Mouse (Mus musculus) thymus, postnatal 0 days (tissue): ENCODE data around the gene Rnf10. TPM values are rescaled to one million over a fixed set of nuclear protein-coding genes. Genes with fewer than 3 reads are reported as not detected.

Source experiments
- DNase-seq: peaks from one replicate; pipeline ENCODE4 v3.0.0-alpha.2; 2015; ENCODE audit warnings: low spot score
- polyA plus RNA-seq: library from polyadenylated mRNA; unstranded; fragments of >200 nt; fragmentation: Nextera tagmentation; extraction: Ambion mirVana; gene quantifications from 2 replicates; pipeline ENCODE4 v1.2.1, GENCODE M21; 2015

Gene Rnf10
- polyA plus RNA-seq, 1 experiment from 2014 or later: 98.7 TPM

- no peak for DNase-seq
These were observed 5.4 kb upstream of the Rnf10 start for GRCm38 (mm10) chr5:115278053-115278452.

GRCm38 (mm10) chr5:115275998-115276397 lies 3.3 kb upstream of the Rnf10 start:
- peak; percentile 49 for DNase-seq

- DNase-seq: no peak
These were observed 2.1 kb upstream of the Rnf10 start for GRCm38 (mm10) chr5:115274771-115275170.

GRCm38 (mm10) chr5:115274353-115274752 lies 1.7 kb upstream of the Rnf10 start:
- no peak for DNase-seq

- DNase-seq: no peak
These were observed 944 bp upstream of the Rnf10 start for GRCm38 (mm10) chr5:115273549-115274135.

GRCm38 (mm10) chr5:115271931-115272811 lies 527 bp downstream of the Rnf10 start:
- DNase-seq: peak; percentile 47

- no peak for DNase-seq
These were observed 2.7 kb downstream of the Rnf10 start for GRCm38 (mm10) chr5:115269969-115270368.

GRCm38 (mm10) chr5:115268266-115268665 lies 4.4 kb downstream of the Rnf10 start:
- DNase-seq: no peak

GRCm38 (mm10) chr5:115267469-115268045 lies 5.1 kb downstream of the Rnf10 start:
- no peak for DNase-seq

- no peak for DNase-seq
These were observed 5.8 kb downstream of the Rnf10 start for GRCm38 (mm10) chr5:115266787-115267468.

- DNase-seq: no peak
These were observed 6.4 kb downstream of the Rnf10 start for GRCm38 (mm10) chr5:115266340-115266739.

GRCm38 (mm10) chr5:115262502-115263291 lies 10.0 kb downstream of the Rnf10 start:
- DNase-seq: no peak

GRCm38 (mm10) chr5:115261880-115262279 lies 10.8 kb downstream of the Rnf10 start:
- DNase-seq: no peak

- no peak for DNase-seq
These were observed 11.6 kb downstream of the Rnf10 start for GRCm38 (mm10) chr5:115261141-115261540.

- no peak for DNase-seq
These were observed 12.3 kb downstream of the Rnf10 start for GRCm38 (mm10) chr5:115260356-115260755.

GRCm38 (mm10) chr5:115256909-115257546 lies 15.7 kb downstream of the Rnf10 start:
- DNase-seq: no peak

GRCm38 (mm10) chr5:115255472-115255871 lies 17.2 kb downstream of the Rnf10 start:
- no peak for DNase-seq

- no peak for DNase-seq
These were observed 32.5 kb downstream of the Rnf10 start for GRCm38 (mm10) chr5:115240191-115240590.

- no peak for DNase-seq
These were observed 33.9 kb downstream of the Rnf10 start for GRCm38 (mm10) chr5:115238729-115239195.
